Mouse (Mus musculus) heart, postnatal 14 days (tissue): ENCODE measurements at regions not wholly inside any gene's neighbourhood (a gene's known extent, or its start where the extent isn't known, plus 50 kb on each side); places are given as distances from the start of the nearest gene placed in this dataset.

Source experiments
- DNase-seq, 2 experiments: peaks; one replicate each; pipeline ENCODE4 v3.0.0; 2021 to 2022
- intact Hi-C: fragments of 180-260 bp; cut with DNase I; formaldehyde crosslinking; loops from one replicate; pipeline ENCODE4 v1.15.1; 2025

GRCm38 (mm10) chr13:94707371-94708280, 81.1 kb upstream of the Tbca start:
- intact Hi-C loops = loop anchor here (10.0 kb wide), 1 partner anchor 143 kb away; no protein-coding TSS in a partner anchor
- no peak for DNase-seq

GRCm38 (mm10) chr13:94708786-94709185, 79.9 kb upstream of the Tbca start:
- intact Hi-C loops = loop anchor here (10.0 kb wide), 1 partner anchor 144 kb away; no protein-coding TSS in a partner anchor
- DNase-seq = no peak

GRCm38 (mm10) chr13:94709691-94710573, 78.8 kb upstream of the Tbca start:
- intact Hi-C loops = loop anchor here (10.0 kb wide), 1 partner anchor 145 kb away; no protein-coding TSS in a partner anchor
- DNase-seq = peak; percentile 20 to 46

- DNase-seq = no peak
- intact Hi-C loops = no loop called here
Observed at GRCm38 (mm10) chr13:94710574-94711172, 78.0 kb upstream of the Tbca start.

GRCm38 (mm10) chr13:94713451-94713850, 75.3 kb upstream of the Tbca start:
- intact Hi-C loops = no loop called here
- DNase-seq = no peak

- no peak for DNase-seq
- intact Hi-C loops = no loop called here
Observed at GRCm38 (mm10) chr13:94721625-94722024, 67.1 kb upstream of the Tbca start.
